ENCODE assay signal across 7 mouse cellular contexts in genomic region chr19:57611291-57612178, GRCm38 (mm10). TPM values are rescaled to one million over a fixed set of nuclear protein-coding genes. Genes with fewer than 3 reads are reported as not detected.
DNase-seq lines count a peak whose midpoint lies in the region; ATAC-seq and TF ChIP-seq lines count a peak whose summit lies in the region.

No protein-coding gene starts in this region.

- ATAC-seq in intestine, embryonic 15.5 days = peak; percentile 83
- peak; percentile 74 for ATAC-seq in limb, embryonic 11.5 days (ENCODE audit: insufficient number of reproducible peaks, low FRiP score, low TSS enrichment, low read depth)
- ATAC-seq in midbrain, embryonic 11.5 days (ENCODE audit: low FRiP score) = peak; percentile 62

- H3K9me3 ChIP-seq in intestine, embryonic 15.5 days = no peaks in the 10 kb centered on the region
- no peaks in the 10 kb centered on the region for H3K9me3 ChIP-seq in limb, embryonic 11.5 days (ENCODE audit: control insufficient read depth, low read length)
- no peaks in the 10 kb centered on the region for H3K9me3 ChIP-seq in midbrain, embryonic 11.5 days (ENCODE audit: control insufficient read depth, low read length)

- H3K27ac ChIP-seq in intestine, embryonic 15.5 days = peak overlapping the region; percentile 98
- H3K27ac ChIP-seq in limb, embryonic 11.5 days (replicated peaks; ENCODE audit: low read depth, low read length) = peak overlapping the region; percentile 96; the same call in 1 of the 2 replicates
- peak overlapping the region; percentile 96 for H3K27ac ChIP-seq in midbrain, embryonic 11.5 days (ENCODE audit: low read depth, low read length)
- peak overlapping the region; percentile 64; the same call in 1 of the 2 replicates for H3K27ac ChIP-seq in spleen, adult 2 months (ENCODE audit: insufficient read depth, low read length)

- peak overlapping the region; percentile 98 for H3K4me3 ChIP-seq in intestine, embryonic 15.5 days (replicated peaks)
- H3K4me3 ChIP-seq in limb, embryonic 11.5 days (ENCODE audit: low read depth, low read length) = peak overlapping the region; percentile 92
- peak overlapping the region; percentile 92 for H3K4me3 ChIP-seq in midbrain, embryonic 11.5 days (ENCODE audit: low read depth, low read length)
- H3K4me3 ChIP-seq in spleen, adult 2 months (ENCODE audit: extremely low read depth, insufficient read depth, insufficient read length) = peak overlapping the region; percentile 69

- no peaks in the 10 kb centered on the region for H3K27me3 ChIP-seq in intestine, embryonic 15.5 days (replicated peaks)
- no peaks in the 10 kb centered on the region for H3K27me3 ChIP-seq in limb, embryonic 11.5 days (ENCODE audit: control insufficient read depth, insufficient read depth, low read length)
- no peaks in the 10 kb centered on the region for H3K27me3 ChIP-seq in midbrain, embryonic 11.5 days (ENCODE audit: control insufficient read depth, insufficient read depth, low read length)
- H3K27me3 ChIP-seq in spleen, adult 2 months (ENCODE audit: control insufficient read depth, insufficient read depth, low read length) = peaks cover 3% of the 10 kb centered on the region; the same call in 1 of the 2 replicates

- peak; percentile 64 for DNase-seq in adipocyte (ENCODE audit: low spot score)
- DNase-seq in cerebellum, postnatal 25 days = peak; percentile 49 to 50
- peak; percentile 60 for DNase-seq in gastrocnemius, postnatal 14 days
- peak; percentile 77 for DNase-seq in limb, embryonic 11.5 days (ENCODE audit: low spot score)
- peak; percentile 95 for DNase-seq in midbrain, embryonic 11.5 days (ENCODE audit: low spot score, missing footprints)
- peak in 1 of 2 experiments; percentile 63 for DNase-seq in spleen, adult 2 months (ENCODE audit: low read depth in 1 of 2, low spot score in 2 of 2)

- peak overlapping the region; percentile 93 for H3K9ac ChIP-seq in intestine, embryonic 15.5 days
- H3K9ac ChIP-seq in limb, embryonic 11.5 days (ENCODE audit: low read length) = peak overlapping the region; percentile 97
- H3K9ac ChIP-seq in midbrain, embryonic 11.5 days (ENCODE audit: low read length) = peak overlapping the region; percentile 93

- no peaks in the 10 kb centered on the region for H3K36me3 ChIP-seq in intestine, embryonic 15.5 days
- no peaks in the 10 kb centered on the region for H3K36me3 ChIP-seq in limb, embryonic 11.5 days (ENCODE audit: control insufficient read depth, insufficient read depth, low read length)
- no peaks in the 10 kb centered on the region for H3K36me3 ChIP-seq in midbrain, embryonic 11.5 days (ENCODE audit: control insufficient read depth, insufficient read depth, low read length)
- H3K36me3 ChIP-seq in spleen, adult 2 months (ENCODE audit: control insufficient read depth, insufficient read depth, low read length) = no peaks in the 10 kb centered on the region

- H3K4me2 ChIP-seq in intestine, embryonic 15.5 days (replicated peaks) = peak overlapping the region; percentile 98
- peak overlapping the region; percentile 98 for H3K4me2 ChIP-seq in limb, embryonic 11.5 days (ENCODE audit: low read depth, severe bottlenecking)
- H3K4me2 ChIP-seq in midbrain, embryonic 11.5 days = peak overlapping the region; percentile 100

- peaks cover 4% of the 10 kb centered on the region; the same call in 1 of the 2 replicates for H3K4me1 ChIP-seq in intestine, embryonic 15.5 days (replicated peaks)
- H3K4me1 ChIP-seq in limb, embryonic 11.5 days (ENCODE audit: control insufficient read depth, insufficient read depth, low read length) = peaks cover 7% of the 10 kb centered on the region; the same call in 1 of the 2 replicates
- peaks cover 11% of the 10 kb centered on the region for H3K4me1 ChIP-seq in midbrain, embryonic 11.5 days (ENCODE audit: control insufficient read depth, insufficient read depth, low read length)
- no peaks in the 10 kb centered on the region; the same call in 1 of the 2 replicates for H3K4me1 ChIP-seq in spleen, adult 2 months (ENCODE audit: control insufficient read depth, insufficient read depth, insufficient read length)

- WGBS in intestine, embryonic 15.5 days = under 1% methylated on average over 56 of the region's 57 CpGs
- under 1% methylated on average over 56 of the region's 57 CpGs for WGBS in limb, embryonic 11.5 days
- WGBS in midbrain, embryonic 11.5 days = 2% methylated on average over 55 of the region's 57 CpGs
- 3% methylated on average over 55 of the region's 57 CpGs for whole genome bisulfite sequencing in spleen, adult 2 months

- no peak for TF ChIP-seq POLR2A in spleen, adult 2 months (IDR thresholded peaks at IDR 0.05; ENCODE audit: low read depth, low read length)

- 0 out of 2 replicates have a peak, but pooled peaks have one; percentile 5 for TF ChIP-seq CTCF in spleen, adult 2 months (IDR thresholded peaks at IDR 0.05; ENCODE audit: extremely low read depth, insufficient read depth, insufficient read length, insufficient replicate concordance)

- intact Hi-C loops in gastrocnemius, postnatal 14 days (cut with DNase I; ENCODE audit: low total_unique reads) = no loop called here

RNA-seq across cellular contexts. Expression of gene Atrnl1, which starts 0.7 kb away (rescaled TPM):
- 10 to 100 TPM; 10.4 to 10.9 TPM for total RNA-seq in gastrocnemius, postnatal 14 days (2021)
- polyA plus RNA-seq in intestine, embryonic 15.5 days (2015; fragmentation: Nextera tagmentation; extraction: Ambion mirVana) = 4.1 and 4.6 TPM in 2 replicates
- 5.2 and 6.0 TPM in 2 replicates for polyA plus RNA-seq in limb, embryonic 11.5 days (2014; fragmentation: Nextera tagmentation; extraction: Ambion mirVana)
- 5.6 and 6.4 TPM in 2 replicates for polyA plus RNA-seq in midbrain, embryonic 11.5 days (2014; fragmentation: Nextera tagmentation; extraction: Ambion mirVana)
- 5.6 and 5.8 TPM in 2 replicates for polyA plus RNA-seq in spleen, adult 2 months (2012; rRNA removed)
